Mouse (Mus musculus) frontal cortex, adult (tissue): ENCODE data around the gene Gm29564.
"Not testable (repeated sequence)": the region's sequence is repeated elsewhere in the genome, so short reads cannot be mapped to it uniquely, and the experiment has no call there.

ENCODE experiments used
- ATAC-seq: cut with Nextera tagmentation; 2 replicates; pipeline ENCODE4 v1.9.2; 2017; ENCODE audit warnings: mild to moderate bottlenecking, moderate library complexity, mixed read lengths; ENCODE audit not compliant: low TSS enrichment

Gene Gm29564

GRCm38 (mm10) chrY:78212693-78213092, at the start of gene Gm29564:
Gm29564 (plus strand) TSS chrY:78212993.
- ATAC-seq: not testable (repeated sequence)
